Mouse (Mus musculus): ENCODE measurements at regions not wholly inside any gene's neighbourhood (a gene's known extent, or its start where the extent isn't known, plus 50 kb on each side); places are given as distances from the start of the nearest gene placed in this dataset.

DNA sequence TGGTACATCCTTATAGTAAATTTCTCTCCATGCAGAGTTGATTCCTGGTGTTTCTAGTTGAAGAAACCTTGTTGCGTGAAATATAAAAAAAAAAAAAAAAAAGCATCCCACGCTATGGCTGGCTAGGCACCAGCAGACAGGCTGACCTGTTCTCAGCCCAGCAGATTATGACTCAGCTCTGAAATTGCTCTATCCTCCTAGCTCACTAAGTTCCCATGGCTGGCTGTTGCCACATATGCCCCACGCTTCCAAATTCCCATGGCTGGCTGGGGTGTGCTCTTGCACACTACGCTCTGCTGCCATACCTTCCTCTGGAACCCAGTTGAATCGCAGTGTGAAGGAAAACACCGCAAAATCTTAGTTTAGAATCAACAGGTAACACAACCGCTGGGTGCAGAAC is 270.1 kb downstream of the Mid1ip1 start:
- no peak for DNase-seq (ENCODE audit: low read depth, low spot score)

GRCm38 (mm10) chrX:10991871-10992210 is 277.0 kb downstream of the Mid1ip1 start:
- no peak for DNase-seq (ENCODE audit: low read depth, low spot score)

- no peak for DNase-seq (ENCODE audit: low read depth, low spot score)
Measured at GRCm38 (mm10) chrX:10992211-10993004, 277.6 kb downstream of the Mid1ip1 start.

GRCm38 (mm10) chrX:10993005-10993377 is 278.2 kb downstream of the Mid1ip1 start:
- DNase-seq (ENCODE audit: low read depth, low spot score) = no peak

DNA sequence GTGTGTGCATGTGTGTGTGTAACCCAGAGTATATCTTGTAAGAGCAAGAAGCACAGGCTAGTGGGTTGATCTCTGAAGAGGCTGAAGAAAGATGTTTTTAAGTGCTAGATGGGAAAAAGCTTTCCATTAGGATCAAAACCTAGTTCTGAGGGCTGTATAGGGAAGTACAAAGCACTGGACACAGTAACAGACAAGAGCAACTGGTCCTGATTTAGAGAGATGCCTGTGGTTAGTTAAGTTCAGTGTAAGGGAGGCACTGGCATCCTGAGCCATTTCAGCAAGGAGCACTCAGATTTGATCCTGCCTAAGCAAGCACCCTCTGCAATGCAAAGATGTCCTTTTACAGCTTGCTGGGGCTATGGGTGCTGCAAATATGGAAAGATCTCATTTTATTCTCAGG is 280.1 kb downstream of the Mid1ip1 start:
- no peak for DNase-seq (ENCODE audit: low read depth, low spot score)

DNA sequence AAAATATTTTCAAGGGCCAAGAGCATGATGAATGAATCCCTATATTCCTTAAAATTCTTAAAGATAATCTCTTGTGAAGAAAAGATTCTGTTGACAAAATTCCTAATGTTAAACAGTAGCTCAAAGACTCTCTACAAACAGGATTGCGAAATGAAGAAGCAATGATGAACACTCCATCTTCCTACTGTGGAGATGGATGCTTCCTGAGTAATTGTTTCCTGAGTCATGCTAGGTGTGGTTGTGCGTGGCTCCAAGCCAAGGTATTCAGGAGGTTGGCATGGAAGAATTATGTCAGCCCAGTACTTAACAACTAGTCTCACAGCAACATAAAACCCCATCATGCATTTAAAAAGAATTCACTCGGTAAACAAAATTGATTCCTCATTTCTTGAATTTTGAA is 286.4 kb downstream of the Mid1ip1 start:
- DNase-seq (ENCODE audit: low read depth, low spot score) = no peak

DNA sequence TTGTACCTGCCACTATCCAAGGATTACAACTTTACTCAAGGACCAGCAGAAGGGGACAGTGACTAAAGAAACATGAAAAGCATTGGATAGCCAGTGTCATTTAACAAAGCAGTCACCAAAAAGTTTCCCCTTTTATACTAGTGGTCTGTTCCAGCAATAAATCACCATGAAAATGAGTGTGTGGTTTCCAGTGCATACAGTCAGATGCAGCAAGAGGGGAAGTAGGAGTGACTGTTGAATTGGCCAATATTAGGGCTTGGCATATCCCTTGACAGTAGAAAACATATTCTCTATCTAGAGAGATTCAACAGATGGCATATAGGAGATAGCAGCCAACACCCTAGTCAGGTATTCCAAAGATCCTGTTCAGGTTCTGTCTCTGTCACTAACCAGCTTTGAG is 259.8 kb upstream of the H2al1a start:
- DNase-seq (ENCODE audit: low read depth, low spot score) = no peak

DNA sequence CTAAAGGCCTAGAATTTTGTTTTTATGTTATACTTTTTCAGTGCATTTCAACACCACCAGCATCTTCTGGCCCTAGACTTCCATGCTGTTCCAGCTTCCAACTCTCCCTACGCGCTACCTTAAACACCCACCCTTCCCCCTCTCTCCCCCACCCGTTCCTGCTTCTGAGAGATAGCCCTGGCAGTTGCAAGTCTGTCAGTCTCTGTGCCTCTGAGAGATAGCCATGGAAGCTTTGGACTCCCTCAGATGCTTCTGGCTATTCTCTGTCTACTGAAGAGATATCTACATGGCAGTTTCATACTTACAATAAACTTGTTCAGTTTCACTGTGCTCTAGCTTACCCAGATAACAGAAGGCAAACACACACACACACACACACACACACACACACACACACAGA is 252.3 kb upstream of the H2al1a start:
- no peak for DNase-seq (ENCODE audit: low read depth, low spot score)

- DNase-seq (ENCODE audit: low read depth, low spot score) = no peak
Measured at GRCm38 (mm10) chrX:11082171-11082570, 216.9 kb upstream of the H2al1a start.

DNA sequence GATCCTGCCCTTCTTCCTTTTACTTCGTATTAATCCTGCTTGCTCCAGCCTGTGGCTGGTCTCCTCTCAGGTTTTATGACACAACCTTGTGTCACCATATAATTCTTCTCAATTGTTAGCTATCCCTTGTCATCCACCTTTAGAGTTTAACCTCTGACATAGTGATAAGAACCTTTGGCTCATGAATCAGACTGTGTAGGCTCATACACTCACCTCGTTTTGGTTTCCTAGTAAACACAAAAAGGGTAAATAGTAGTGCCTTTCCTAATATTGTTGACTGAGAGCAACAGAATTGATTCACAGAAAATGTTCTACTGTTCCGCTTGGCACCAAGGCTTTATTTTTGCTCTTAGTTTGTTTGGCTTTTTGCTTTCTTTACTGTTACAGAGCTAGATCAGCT is 216.2 kb upstream of the H2al1a start:
- DNase-seq (ENCODE audit: low read depth, low spot score) = no peak

DNA sequence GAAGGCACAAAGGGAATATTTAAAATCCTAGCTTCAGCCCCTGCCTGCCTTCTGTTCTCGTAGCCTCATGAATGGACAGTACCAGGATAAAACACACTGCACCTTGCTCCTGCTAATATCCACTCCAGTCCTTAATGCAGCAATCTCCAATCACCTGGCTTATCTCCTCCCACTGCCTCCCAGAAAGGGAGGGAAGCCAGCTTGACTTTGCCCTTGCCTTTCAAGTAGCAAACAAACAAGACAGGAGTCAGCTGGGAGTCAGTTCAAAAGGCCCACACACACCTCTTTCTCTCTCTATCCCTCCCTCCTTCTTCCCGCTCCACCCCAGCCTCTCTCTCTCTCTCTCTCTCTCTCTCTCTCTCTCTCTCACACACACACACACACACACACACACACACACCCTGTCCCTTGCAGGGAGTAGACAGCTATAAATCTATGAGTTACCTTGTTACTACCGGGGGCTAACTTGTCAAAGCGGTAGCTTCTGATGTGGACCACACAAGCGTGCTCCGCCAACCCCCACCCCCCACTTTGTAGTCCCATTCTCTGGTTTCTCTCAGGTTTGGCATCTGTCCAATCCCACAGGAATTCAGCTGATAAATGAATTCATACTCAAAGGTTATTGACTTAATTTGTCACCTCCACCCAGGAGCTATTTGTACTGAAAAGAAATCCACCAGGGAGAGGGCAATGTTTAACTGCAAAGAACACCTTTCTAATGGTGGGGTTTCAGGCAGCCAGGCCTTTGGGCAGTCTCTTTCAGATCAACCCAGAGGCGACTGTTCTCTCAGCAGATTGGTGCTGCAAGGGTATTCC is 212.6 kb upstream of the H2al1a start:
- no peak for DNase-seq (ENCODE audit: low read depth, low spot score)

DNA sequence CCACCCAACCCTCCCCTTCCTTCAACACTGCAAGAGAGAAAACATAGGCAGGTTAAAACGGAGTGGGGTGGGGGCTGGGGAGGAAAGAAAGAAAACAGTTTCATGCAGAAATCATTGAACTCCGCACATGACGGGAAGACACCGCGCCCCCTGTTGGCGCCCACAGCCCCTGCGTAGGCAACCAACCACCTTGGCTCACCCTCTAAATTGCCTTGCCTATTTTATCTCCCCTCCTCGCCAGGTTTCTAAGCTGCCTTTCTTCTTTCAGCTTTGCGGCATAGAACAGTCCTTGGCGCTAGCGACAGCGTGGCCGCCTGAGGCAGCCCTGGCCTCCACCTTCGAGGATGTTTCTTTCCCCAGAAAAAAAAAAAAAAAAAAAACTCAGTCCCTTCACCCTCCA is 211.1 kb upstream of the H2al1a start:
- no peak for DNase-seq (ENCODE audit: low read depth, low spot score)

- DNase-seq (ENCODE audit: low read depth, low spot score) = no peak
Measured at GRCm38 (mm10) chrX:11088506-11088905, 210.6 kb upstream of the H2al1a start.

- DNase-seq (ENCODE audit: low read depth, low spot score) = peak; percentile 1
Measured at GRCm38 (mm10) chrX:11090432-11090831, 208.6 kb upstream of the H2al1a start.

GRCm38 (mm10) chrX:11097581-11098254 is 201.3 kb upstream of the H2al1a start:
- no peak for DNase-seq (ENCODE audit: low read depth, low spot score)

DNA sequence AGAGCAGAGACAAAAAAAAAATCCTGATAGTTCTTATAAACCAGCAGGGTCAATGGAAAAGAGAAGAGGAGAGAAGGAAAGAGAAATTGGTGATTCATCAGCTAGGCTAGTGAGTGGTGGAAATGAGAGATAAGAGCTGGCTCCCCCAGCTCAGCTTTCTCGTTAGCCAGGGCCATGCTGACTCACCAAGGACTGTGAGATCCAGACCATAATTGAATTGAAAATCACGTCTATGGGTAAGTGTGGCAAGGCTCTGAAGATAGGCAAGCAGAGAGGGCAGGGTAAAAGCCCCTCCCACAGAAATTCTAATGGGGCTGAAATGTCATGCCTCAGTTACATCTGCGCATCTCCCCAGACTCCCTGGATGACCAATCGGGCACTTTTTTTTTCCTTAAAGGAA is 200.7 kb upstream of the H2al1a start:
- no peak for DNase-seq (ENCODE audit: low read depth, low spot score)

DNA sequence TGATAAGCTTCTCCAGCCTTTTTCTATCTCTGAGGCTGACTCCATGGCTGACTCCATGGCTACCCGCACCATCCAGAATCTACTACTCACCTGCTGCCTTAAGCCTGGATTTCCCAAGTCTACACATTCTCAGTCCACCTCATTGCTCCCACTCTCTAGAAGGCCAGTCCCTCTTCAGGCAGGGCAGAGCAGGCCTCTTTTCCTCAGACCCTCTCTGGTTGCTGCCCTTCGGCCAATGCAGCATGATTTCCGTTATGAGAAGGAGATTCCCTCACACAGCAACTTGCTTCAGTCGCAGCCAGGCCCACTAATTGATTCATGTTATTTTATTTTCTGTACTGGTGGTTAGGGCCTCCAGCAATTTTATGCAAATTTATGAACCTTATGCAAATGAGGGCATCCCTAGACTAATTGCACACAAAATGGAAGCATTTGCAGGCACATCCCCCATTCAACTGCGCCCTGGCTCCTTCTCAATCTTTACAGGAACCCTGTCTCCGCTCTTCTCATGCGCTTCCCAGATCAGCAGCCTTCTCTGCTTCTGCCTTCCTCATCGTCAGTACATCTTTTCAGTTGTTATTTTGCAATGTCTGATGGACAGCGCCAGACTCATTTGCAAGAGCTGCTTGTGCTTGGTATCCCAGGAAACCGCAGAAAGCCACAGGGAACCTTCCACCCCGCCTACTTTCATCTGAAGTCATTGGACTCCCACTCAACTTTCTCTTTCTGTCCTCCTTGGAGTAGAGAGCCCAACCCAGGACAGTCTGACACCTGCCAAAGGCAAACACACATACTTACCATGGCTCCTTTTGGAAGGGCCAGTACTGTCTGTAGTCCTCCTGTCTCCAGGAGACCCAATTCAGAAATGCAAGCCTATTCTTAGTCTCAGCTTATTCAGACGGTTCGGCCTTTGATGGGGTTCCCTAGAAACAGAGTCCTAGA is 199.6 kb upstream of the H2al1a start:
- DNase-seq (ENCODE audit: low read depth, low spot score) = peak; percentile 0

- DNase-seq (ENCODE audit: low read depth, low spot score) = peak; percentile 2
Measured at GRCm38 (mm10) chrX:11100935-11101334, 198.1 kb upstream of the H2al1a start.

- no peak for DNase-seq (ENCODE audit: low read depth, low spot score)
Measured at GRCm38 (mm10) chrX:11131253-11131652, 167.8 kb upstream of the H2al1a start.

- peak; percentile 62 for DNase-seq (ENCODE audit: low read depth, low spot score)
Measured at GRCm38 (mm10) chrX:11139971-11140421, 159.1 kb upstream of the H2al1a start.

DNA sequence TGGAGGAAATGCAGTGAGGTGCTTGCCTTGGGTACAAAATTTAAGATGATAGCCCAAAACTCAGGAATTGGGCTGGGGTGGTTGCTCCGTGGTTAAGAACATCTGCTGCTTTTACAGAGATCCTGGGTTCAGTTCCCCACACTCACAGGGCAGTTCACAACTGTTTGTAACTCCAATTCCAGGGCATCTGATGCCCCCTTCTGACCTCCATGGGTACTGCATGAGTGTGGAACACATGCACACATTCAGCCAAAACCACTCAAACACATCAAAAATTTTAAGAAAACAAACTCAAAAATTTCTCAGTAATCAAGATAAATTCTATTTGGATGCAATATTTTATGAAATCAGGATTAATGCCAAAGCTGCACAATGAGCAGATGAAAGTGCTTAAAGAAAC is 157.8 kb upstream of the H2al1a start:
- DNase-seq (ENCODE audit: low read depth, low spot score) = no peak

Data from skeletal muscle tissue, adult 2 months (tissue).